Mouse (Mus musculus): ENCODE measurements around the gene Melk. TPM values are rescaled to one million over a fixed set of nuclear protein-coding genes. Genes with fewer than 3 reads are reported as not detected.
A peak's percentile ranks its signal among the peaks of the same experiment; 100 is the strongest.

Melk gene
- polyA plus RNA-seq, 1 experiment, result 0.39 TPM

- no peak overlapping the region for H3K4me3 ChIP-seq (ENCODE audit: insufficient read depth, low read depth, low read length)
- H3K36me3 ChIP-seq (ENCODE audit: control insufficient read depth, insufficient read depth, low read length), result no peaks in the 10 kb centered on the region
- H3K27ac ChIP-seq (ENCODE audit: insufficient read depth, low read depth, low read length), result no peak overlapping the region
- no peak for TF ChIP-seq POLR2A (IDR thresholded peaks at IDR 0.05; ENCODE audit: low read depth, low read length)
- no peak for TF ChIP-seq CTCF (conservative IDR thresholded peaks at IDR 0.05; ENCODE audit: insufficient read depth, insufficient read length, low read depth, low read length)
- no peaks in the 10 kb centered on the region for H3K27me3 ChIP-seq (replicated peaks; ENCODE audit: control insufficient read depth, insufficient read depth, low read length)
- DNase-seq, result peak; percentile 32
- WGBS, result 1% methylated on average over 10 of the region's 10 CpGs
- H3K4me1 ChIP-seq (ENCODE audit: control insufficient read depth, insufficient read depth, low read length), result no peaks in the 10 kb centered on the region
These were observed 40.4 kb upstream of the Melk start for GRCm38 (mm10) chr4:44260244-44260643.

GRCm38 (mm10) chr4:44265500-44265899 is 35.2 kb upstream of the Melk start:
- Histone ChIP-seq H3K36me3 (ENCODE audit: control insufficient read depth, insufficient read depth, low read length) (no peaks in the 10 kb centered on the region), H3K4me1 (ENCODE audit: control insufficient read depth, insufficient read depth, low read length) (no peaks in the 10 kb centered on the region), H3K27ac (ENCODE audit: insufficient read depth, low read depth, low read length) (no peak overlapping the region), H3K27me3 (replicated peaks; ENCODE audit: control insufficient read depth, insufficient read depth, low read length) (no peaks in the 10 kb centered on the region), H3K4me3 (ENCODE audit: insufficient read depth, low read depth, low read length) (no peak overlapping the region)
- no peak for TF ChIP-seq POLR2A (IDR thresholded peaks at IDR 0.05; ENCODE audit: low read depth, low read length)
- TF ChIP-seq CTCF (conservative IDR thresholded peaks at IDR 0.05; ENCODE audit: insufficient read depth, insufficient read length, low read depth, low read length), result no peak
- WGBS, result 80% methylated on average over 3 of the region's 3 CpGs
- DNase-seq, result no peak

- Histone ChIP-seq H3K4me1 (ENCODE audit: control insufficient read depth, insufficient read depth, low read length) (no peaks in the 10 kb centered on the region), H3K4me3 (ENCODE audit: insufficient read depth, low read depth, low read length) (no peak overlapping the region), H3K27ac (ENCODE audit: insufficient read depth, low read depth, low read length) (no peak overlapping the region), H3K36me3 (ENCODE audit: control insufficient read depth, insufficient read depth, low read length) (no peaks in the 10 kb centered on the region), H3K27me3 (replicated peaks; ENCODE audit: control insufficient read depth, insufficient read depth, low read length) (no peaks in the 10 kb centered on the region)
- no peak for TF ChIP-seq POLR2A (IDR thresholded peaks at IDR 0.05; ENCODE audit: low read depth, low read length)
- WGBS, result 90% methylated on average over 6 of the region's 6 CpGs
- DNase-seq, result no peak
These were observed 33.2 kb upstream of the Melk start for GRCm38 (mm10) chr4:44267437-44267836.

- no peak for TF ChIP-seq POLR2A (IDR thresholded peaks at IDR 0.05; ENCODE audit: low read depth, low read length)
- TF ChIP-seq CTCF (conservative IDR thresholded peaks at IDR 0.05; ENCODE audit: insufficient read depth, insufficient read length, low read depth, low read length), result no peak
- Histone ChIP-seq H3K4me1 (ENCODE audit: control insufficient read depth, insufficient read depth, low read length) (no peaks in the 10 kb centered on the region), H3K4me3 (ENCODE audit: insufficient read depth, low read depth, low read length) (no peak overlapping the region), H3K27ac (ENCODE audit: insufficient read depth, low read depth, low read length) (no peak overlapping the region), H3K27me3 (replicated peaks; ENCODE audit: control insufficient read depth, insufficient read depth, low read length) (no peaks in the 10 kb centered on the region), H3K36me3 (ENCODE audit: control insufficient read depth, insufficient read depth, low read length) (no peaks in the 10 kb centered on the region)
- no peak for DNase-seq
- 90% methylated on average over 14 of the region's 14 CpGs for WGBS
These were observed 31.3 kb upstream of the Melk start for GRCm38 (mm10) chr4:44269376-44269817.

GRCm38 (mm10) chr4:44271134-44271533 is 29.5 kb upstream of the Melk start:
- no peak overlapping the region for H3K27ac ChIP-seq (ENCODE audit: insufficient read depth, low read depth, low read length)
- no peaks in the 10 kb centered on the region for H3K4me1 ChIP-seq (ENCODE audit: control insufficient read depth, insufficient read depth, low read length)
- no peak overlapping the region for H3K4me3 ChIP-seq (ENCODE audit: insufficient read depth, low read depth, low read length)
- TF ChIP-seq CTCF (conservative IDR thresholded peaks at IDR 0.05; ENCODE audit: insufficient read depth, insufficient read length, low read depth, low read length), result no peak
- no peak for TF ChIP-seq POLR2A (IDR thresholded peaks at IDR 0.05; ENCODE audit: low read depth, low read length)
- DNase-seq, result no peak
- no peaks in the 10 kb centered on the region for H3K36me3 ChIP-seq (ENCODE audit: control insufficient read depth, insufficient read depth, low read length)
- 60% methylated on average over 5 of the region's 5 CpGs for WGBS
- no peaks in the 10 kb centered on the region for H3K27me3 ChIP-seq (replicated peaks; ENCODE audit: control insufficient read depth, insufficient read depth, low read length)

- TF ChIP-seq POLR2A (IDR thresholded peaks at IDR 0.05; ENCODE audit: low read depth, low read length), result no peak
- no peak for TF ChIP-seq CTCF (conservative IDR thresholded peaks at IDR 0.05; ENCODE audit: insufficient read depth, insufficient read length, low read depth, low read length)
- no peak for DNase-seq
- no peak overlapping the region for H3K4me3 ChIP-seq (ENCODE audit: insufficient read depth, low read depth, low read length)
- H3K27ac ChIP-seq (ENCODE audit: insufficient read depth, low read depth, low read length), result no peak overlapping the region
- WGBS, result 70% methylated on average over 7 of the region's 7 CpGs
- no peaks in the 10 kb centered on the region for H3K4me1 ChIP-seq (ENCODE audit: control insufficient read depth, insufficient read depth, low read length)
- no peaks in the 10 kb centered on the region for H3K36me3 ChIP-seq (ENCODE audit: control insufficient read depth, insufficient read depth, low read length)
- no peaks in the 10 kb centered on the region for H3K27me3 ChIP-seq (replicated peaks; ENCODE audit: control insufficient read depth, insufficient read depth, low read length)
These were observed 18.9 kb upstream of the Melk start for GRCm38 (mm10) chr4:44281597-44282265.

GRCm38 (mm10) chr4:44292534-44292933 is 8.1 kb upstream of the Melk start:
- DNase-seq, result peak; percentile 68
- WGBS, result 9% methylated on average over 7 of the region's 7 CpGs
- Histone ChIP-seq H3K27ac (ENCODE audit: insufficient read depth, low read depth, low read length) (no peak overlapping the region), H3K4me3 (ENCODE audit: insufficient read depth, low read depth, low read length) (no peak overlapping the region), H3K4me1 (ENCODE audit: control insufficient read depth, insufficient read depth, low read length) (no peaks in the 10 kb centered on the region), H3K36me3 (ENCODE audit: control insufficient read depth, insufficient read depth, low read length) (no peaks in the 10 kb centered on the region), H3K27me3 (replicated peaks; ENCODE audit: control insufficient read depth, insufficient read depth, low read length) (no peaks in the 10 kb centered on the region)
- TF ChIP-seq POLR2A (IDR thresholded peaks at IDR 0.05; ENCODE audit: low read depth, low read length), result no peak
- peak; percentile 38 for TF ChIP-seq CTCF (conservative IDR thresholded peaks at IDR 0.05; ENCODE audit: insufficient read depth, insufficient read length, low read depth, low read length)

Measured in kidney, adult 2 months (tissue).